Mouse (Mus musculus): ENCODE measurements at regions not wholly inside any gene's neighbourhood (a gene's known extent, or its start where the extent isn't known, plus 50 kb on each side); places are given as distances from the start of the nearest gene placed in this dataset.

- no peak for DNase-seq (ENCODE audit: low spot score in 2 of 2)
Measured at GRCm38 (mm10) chr12:107759291-107759690, 244.1 kb downstream of the Bcl11b start.

- DNase-seq (ENCODE audit: low spot score in 2 of 2) = no peak
Measured at GRCm38 (mm10) chr12:107759911-107760310, 243.5 kb downstream of the Bcl11b start.

- no peak for DNase-seq (ENCODE audit: low spot score in 2 of 2)
Measured at GRCm38 (mm10) chr12:107762140-107762539, 241.3 kb downstream of the Bcl11b start.

- no peak for DNase-seq (ENCODE audit: low spot score in 2 of 2)
Measured at GRCm38 (mm10) chr12:107769801-107770515, 233.4 kb downstream of the Bcl11b start.

GRCm38 (mm10) chr12:107770516-107770836, 232.9 kb downstream of the Bcl11b start:
- DNase-seq (ENCODE audit: low spot score in 2 of 2) = no peak

- DNase-seq (ENCODE audit: low spot score in 2 of 2) = no peak
Measured at GRCm38 (mm10) chr12:107771325-107771724, 232.1 kb downstream of the Bcl11b start.

GRCm38 (mm10) chr12:107771809-107772208, 231.6 kb downstream of the Bcl11b start:
- no peak for DNase-seq (ENCODE audit: low spot score in 2 of 2)

GRCm38 (mm10) chr12:107778046-107778445, 225.4 kb downstream of the Bcl11b start:
- DNase-seq (ENCODE audit: low spot score in 2 of 2) = no peak

- DNase-seq (ENCODE audit: low spot score in 2 of 2) = no peak
Measured at GRCm38 (mm10) chr12:107779306-107780057, 223.9 kb downstream of the Bcl11b start.

- no peak for DNase-seq (ENCODE audit: low spot score in 2 of 2)
Measured at GRCm38 (mm10) chr12:107782147-107782546, 221.3 kb downstream of the Bcl11b start.

GRCm38 (mm10) chr12:107783831-107784230, 219.6 kb downstream of the Bcl11b start:
- DNase-seq (ENCODE audit: low spot score in 2 of 2) = no peak

- DNase-seq (ENCODE audit: low spot score in 2 of 2) = no peak
Measured at GRCm38 (mm10) chr12:107789818-107790217, 213.6 kb downstream of the Bcl11b start.

GRCm38 (mm10) chr12:107800296-107800695, 203.1 kb downstream of the Bcl11b start:
- DNase-seq (ENCODE audit: low spot score in 2 of 2) = no peak

- peak; percentile 6 to 10 for DNase-seq (ENCODE audit: low spot score in 2 of 2)
Measured at GRCm38 (mm10) chr12:107807634-107808033, 195.8 kb downstream of the Bcl11b start.

- DNase-seq (ENCODE audit: low spot score in 2 of 2) = no peak
Measured at GRCm38 (mm10) chr12:107808158-107808715, 195.2 kb downstream of the Bcl11b start.

GRCm38 (mm10) chr12:107811231-107811630, 192.2 kb downstream of the Bcl11b start:
- no peak for DNase-seq (ENCODE audit: low spot score in 2 of 2)

GRCm38 (mm10) chr12:107812549-107813335, 190.7 kb downstream of the Bcl11b start:
- no peak for DNase-seq (ENCODE audit: low spot score in 2 of 2)

GRCm38 (mm10) chr12:107814926-107815325, 188.5 kb downstream of the Bcl11b start:
- DNase-seq (ENCODE audit: low spot score in 2 of 2) = no peak

- no peak for DNase-seq (ENCODE audit: low spot score in 2 of 2)
Measured at GRCm38 (mm10) chr12:107823768-107824394, 179.5 kb downstream of the Bcl11b start.

GRCm38 (mm10) chr12:107825921-107826320, 177.5 kb downstream of the Bcl11b start:
- no peak for DNase-seq (ENCODE audit: low spot score in 2 of 2)

GRCm38 (mm10) chr12:107831400-107832128, 171.8 kb downstream of the Bcl11b start:
- no peak for DNase-seq (ENCODE audit: low spot score in 2 of 2)
